Mouse (Mus musculus): ENCODE measurements around the gene Fry. TPM values are rescaled to one million over a fixed set of nuclear protein-coding genes. Genes with fewer than 3 reads are reported as not detected.
A peak's percentile ranks its signal among the peaks of the same experiment; 100 is the strongest.

Gene Fry
- total RNA-seq, 2 experiments from 2014 or later, result 77.1 to 89.4 TPM

GRCm38 (mm10) chr5:150336451-150336850, 218.0 kb downstream of the Fry start:
- peak; percentile 15 for DNase-seq

GRCm38 (mm10) chr5:150337696-150338095, 219.3 kb downstream of the Fry start:
- DNase-seq, result no peak

DNA sequence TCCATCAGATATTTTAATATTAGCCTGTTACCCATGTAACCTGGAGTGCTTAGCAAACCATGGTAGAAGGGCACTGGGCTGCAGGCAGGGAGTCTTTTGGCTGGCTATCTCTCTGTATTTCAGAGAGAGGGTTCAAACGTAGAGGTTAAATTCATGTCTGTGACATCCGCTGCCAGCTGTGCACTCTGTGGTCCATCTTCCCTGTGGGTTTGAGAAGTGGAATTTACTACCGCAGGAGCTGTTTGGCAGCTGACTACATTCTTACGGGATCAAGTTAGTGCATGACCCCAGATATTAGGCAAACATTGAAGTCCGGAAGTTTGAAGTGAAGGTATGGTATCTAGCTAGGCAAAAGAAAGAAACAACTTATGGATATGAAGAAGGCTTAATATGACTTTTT, 222.5 kb downstream of the Fry start:
- DNase-seq, result no peak

- no peak for DNase-seq
Observed at GRCm38 (mm10) chr5:150342139-150342538, 223.7 kb downstream of the Fry start.

- DNase-seq, result no peak
Observed at GRCm38 (mm10) chr5:150345946-150346345, 227.5 kb downstream of the Fry start.

DNA sequence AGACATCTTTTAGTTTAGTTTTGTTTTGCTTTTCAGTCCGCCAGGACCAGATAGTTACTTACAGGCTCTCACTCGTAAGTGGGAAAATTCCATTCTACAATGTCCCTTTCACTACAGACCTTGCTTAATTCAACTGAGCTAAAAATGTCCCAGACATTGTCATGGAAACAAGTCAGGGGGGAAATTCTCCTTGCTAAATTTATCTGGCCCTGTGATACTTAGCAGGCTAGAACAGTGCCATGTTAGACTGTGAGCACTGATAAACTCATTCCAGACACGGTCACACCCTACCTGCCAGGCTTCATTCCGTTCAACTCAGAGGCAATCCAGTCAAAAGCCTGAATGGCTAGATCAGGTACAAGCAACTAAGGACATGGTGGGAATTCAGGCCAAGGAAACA, 227.9 kb downstream of the Fry start:
- no peak for DNase-seq

DNA sequence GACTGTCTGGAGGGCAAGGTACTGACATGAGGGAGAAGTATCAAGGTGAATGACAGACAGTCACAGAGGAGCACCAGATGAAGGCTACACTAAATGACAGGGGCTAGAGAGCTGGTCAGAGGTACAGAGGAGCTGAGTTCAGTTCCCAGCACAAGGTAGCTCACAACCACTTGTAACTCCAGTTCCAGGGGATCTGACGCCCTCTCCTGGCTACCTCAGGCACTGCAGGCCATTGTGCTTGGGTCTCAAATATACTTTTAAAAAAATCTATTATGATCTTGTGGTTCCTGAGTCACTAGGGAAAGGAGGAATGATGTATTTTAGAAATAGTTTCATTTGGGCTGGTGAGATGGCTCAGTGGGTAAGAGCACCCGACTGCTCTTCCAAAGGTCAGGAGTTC, 229.4 kb downstream of the Fry start:
- DNase-seq, result no peak

- DNase-seq, result no peak
Observed at GRCm38 (mm10) chr5:150348302-150348701, 229.9 kb downstream of the Fry start.

GRCm38 (mm10) chr5:150351191-150351590, 232.7 kb downstream of the Fry start:
- no peak for DNase-seq

DNA sequence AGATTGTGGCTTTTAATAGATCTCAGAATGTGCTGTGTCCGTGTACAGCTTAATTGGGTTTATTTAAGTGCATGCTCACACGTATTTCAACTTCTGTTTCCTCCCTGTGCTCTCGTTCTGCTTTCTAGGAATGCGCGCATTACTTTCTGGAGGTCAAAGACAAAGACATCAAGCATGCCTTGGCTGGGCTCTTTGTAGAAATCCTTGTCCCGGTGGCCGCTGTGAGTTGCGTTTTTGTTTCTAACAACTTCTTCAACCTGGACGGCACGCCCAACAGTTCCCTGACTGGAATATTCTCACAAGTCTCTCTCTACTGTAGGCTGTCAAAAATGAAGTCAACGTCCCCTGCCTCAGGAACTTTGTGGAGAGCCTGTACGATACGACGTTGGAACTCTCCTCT, 240.2 kb downstream of the Fry start:
- no peak for DNase-seq

DNA sequence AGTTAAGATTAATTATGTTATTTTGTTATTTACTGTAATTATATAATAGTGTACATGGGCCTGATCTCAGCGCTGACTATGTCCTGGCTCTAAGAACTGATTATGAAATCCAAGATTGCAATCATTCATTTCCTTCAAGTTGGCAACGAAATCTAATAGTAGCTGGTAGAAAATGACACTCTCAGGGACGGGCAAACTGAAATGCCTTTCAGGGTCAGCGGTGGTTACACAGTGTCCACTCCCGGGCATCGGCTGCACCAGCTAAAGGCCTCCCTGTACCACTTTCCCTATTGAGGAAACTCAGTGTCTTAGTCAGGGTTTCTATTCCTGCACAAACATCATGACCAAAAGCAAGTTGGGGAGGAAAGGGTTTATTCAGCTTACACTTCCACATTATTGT, 243.8 kb downstream of the Fry start:
- DNase-seq, result no peak

DNA sequence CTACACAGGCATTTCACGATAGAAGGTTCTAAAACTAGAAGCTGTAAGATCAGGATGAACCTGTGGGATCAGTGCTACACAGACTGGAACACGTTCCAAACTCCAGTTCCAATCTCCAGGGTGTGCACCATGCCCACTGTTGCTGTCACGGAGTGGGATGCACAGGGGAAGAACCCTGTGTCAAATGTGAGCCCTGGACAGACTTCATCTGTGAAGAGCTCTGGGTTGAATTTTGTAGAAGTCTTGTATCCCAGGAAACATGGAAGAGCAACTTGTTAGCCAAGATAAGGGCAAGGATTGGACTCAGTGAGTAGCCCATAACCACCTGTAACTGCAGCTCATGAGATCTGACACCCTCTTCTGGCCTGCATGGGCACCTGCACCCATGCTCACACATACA, 246.2 kb downstream of the Fry start:
- no peak for DNase-seq

GRCm38 (mm10) chr5:150367027-150367426, 248.6 kb downstream of the Fry start:
- DNase-seq, result no peak

DNA sequence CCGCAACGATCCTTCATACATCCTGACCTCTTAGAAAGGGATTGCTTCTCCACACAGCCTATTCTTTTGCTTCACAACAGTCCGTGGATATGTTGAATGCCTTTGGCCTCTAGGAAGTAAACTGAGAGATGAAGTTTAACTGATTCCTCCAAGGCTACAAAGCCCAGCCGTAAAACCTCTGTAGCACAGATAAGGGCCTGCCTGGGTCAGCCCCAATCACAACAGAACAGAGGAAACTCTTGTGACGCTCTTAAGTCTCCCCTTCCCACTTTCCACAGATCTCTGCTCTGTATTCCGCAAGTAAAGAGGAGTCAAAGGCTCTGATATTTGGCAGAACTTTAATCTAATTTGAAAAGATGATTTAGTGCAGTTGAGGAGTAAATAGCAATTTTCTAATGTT, 251.8 kb downstream of the Fry start:
- DNase-seq, result no peak

DNA sequence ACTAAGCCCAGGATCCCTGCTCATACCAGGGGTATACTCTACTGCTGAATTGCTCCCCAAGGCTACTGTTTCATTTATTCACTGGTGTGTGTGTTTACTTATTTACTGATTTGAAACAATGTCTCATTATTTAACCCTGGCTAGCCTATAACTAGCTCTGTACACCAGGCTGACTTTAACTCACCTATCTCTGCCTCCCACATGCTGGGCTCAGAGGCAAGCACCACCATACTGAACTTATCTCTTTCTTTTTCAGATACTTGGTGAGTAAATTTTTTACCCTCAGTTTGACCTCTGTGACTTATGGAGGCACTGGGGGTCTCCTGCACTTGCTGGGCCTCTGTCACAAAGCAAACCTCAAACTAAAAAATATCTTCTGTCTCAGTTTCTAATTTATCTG, 252.4 kb downstream of the Fry start:
- no peak for DNase-seq

DNA sequence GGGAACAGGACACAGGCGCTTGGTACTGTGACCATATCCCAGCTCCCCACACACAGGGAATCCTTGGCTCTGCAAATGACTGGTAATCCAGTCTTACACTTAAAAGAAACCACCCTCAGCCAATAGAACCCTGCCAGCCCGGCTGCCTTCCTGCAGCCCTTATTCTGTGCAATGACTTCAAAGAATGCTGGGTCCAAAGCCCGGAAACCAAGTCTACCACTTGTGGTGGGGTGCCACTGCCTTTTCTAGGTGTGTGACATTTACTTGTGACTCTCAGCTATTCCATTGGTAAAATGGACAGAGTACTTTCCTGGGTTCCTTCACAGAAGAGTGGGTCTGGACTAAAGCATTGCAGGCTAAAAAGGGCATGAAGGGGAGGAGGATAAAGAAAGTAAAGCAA, 254.5 kb downstream of the Fry start:
- no peak for DNase-seq

- no peak for DNase-seq
Observed at GRCm38 (mm10) chr5:150374778-150375559, 256.5 kb downstream of the Fry start.

DNA sequence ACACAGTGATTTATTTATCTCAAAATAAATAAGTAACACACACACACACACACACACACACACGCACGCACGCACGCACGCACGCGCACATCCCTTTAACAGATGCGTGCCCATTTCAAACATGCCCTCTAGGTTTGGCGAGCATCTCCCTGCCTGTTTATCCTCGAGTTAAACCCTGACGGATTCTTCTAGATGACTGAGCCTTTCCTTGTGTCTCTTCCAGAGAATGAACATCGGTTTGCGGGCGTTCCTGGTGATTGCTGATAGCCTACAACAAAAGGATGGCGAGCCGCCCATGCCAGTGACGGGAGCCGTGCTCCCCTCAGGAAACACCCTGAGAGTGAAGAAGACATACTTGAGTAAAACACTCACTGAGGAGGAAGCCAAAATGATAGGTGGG, 260.1 kb downstream of the Fry start:
- no peak for DNase-seq

DNA sequence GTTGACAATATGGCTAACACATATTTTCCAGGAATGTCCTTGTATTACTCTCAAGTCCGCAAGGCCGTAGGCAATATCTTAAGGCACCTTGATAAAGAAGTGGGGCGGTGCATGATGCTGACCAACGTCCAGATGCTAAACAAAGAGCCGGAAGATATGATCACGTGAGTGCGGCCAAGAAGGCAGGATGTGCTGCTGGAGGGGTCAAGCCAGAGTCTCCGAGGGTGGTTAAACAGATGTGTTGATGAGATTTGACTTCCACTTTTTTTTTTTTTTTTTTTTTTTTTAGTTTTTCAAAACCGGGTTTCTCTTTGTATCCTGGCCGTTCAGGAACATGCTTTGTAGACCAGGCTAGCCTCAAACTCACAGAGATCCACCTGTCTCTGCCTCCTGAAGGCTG, 262.3 kb downstream of the Fry start:
- no peak for DNase-seq

GRCm38 (mm10) chr5:150382411-150382810, 264.0 kb downstream of the Fry start:
- DNase-seq, result no peak

GRCm38 (mm10) chr5:150384272-150385215, 266.1 kb downstream of the Fry start:
- DNase-seq, result no peak

DNA sequence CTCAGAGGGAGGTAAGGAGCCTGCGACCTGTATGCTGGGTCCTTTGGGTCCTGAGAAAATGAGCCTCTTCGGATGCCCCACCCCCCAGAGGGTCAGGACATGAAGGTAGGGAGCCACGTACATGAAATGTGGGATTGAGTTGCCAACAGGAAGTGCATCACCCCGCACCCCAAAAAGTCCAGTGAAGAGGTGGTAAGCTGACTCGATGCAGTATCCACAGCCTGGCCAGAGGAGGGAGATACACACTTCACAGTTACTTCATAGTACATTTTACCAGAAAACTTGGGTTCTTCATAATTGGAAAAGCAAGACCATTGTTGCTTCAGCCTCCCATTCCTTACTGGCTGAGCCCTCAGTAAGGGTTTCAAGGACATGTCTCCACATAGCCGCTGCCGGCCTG, 266.8 kb downstream of the Fry start:
- no peak for DNase-seq

GRCm38 (mm10) chr5:150388623-150389022, 270.2 kb downstream of the Fry start:
- DNase-seq, result no peak

All from gastrocnemius, postnatal 10 days (tissue).